Mouse (Mus musculus) forebrain, postnatal 0 days (tissue): ENCODE results near the gene Kank2. TPM values are rescaled to one million over a fixed set of nuclear protein-coding genes. Genes with fewer than 3 reads are reported as not detected.

ENCODE experiments used
- ATAC-seq: fragments of 200-750 bp; cut with Nextera tagmentation; 2 replicates; pipeline ENCODE4 v1.8.0; 2017; ENCODE audit warnings: mild to moderate bottlenecking, moderate library complexity
- DNase-seq: peaks from one replicate; pipeline ENCODE4 v3.0.0-alpha.2; 2015
- H3K27ac ChIP-seq: fragments of 300-500 bp; sonication (generic); 2 replicates; pipeline ENCODE4 v1.5.1; 2014; ENCODE audit warnings: low read depth, mild to moderate bottlenecking, antibody characterized with exemption, low read length, moderate library complexity, mixed read lengths
- H3K27me3 ChIP-seq: fragments of 300-500 bp; sonication (generic); 2 replicates; pipeline ENCODE4 v1.6.1; 2014; ENCODE audit warnings: mild to moderate bottlenecking, low read length, mixed read lengths; ENCODE audit not compliant: insufficient read depth
- H3K36me3 ChIP-seq: fragments of 300-500 bp; sonication (generic); 2 replicates; pipeline ENCODE4 v1.6.1; 2014; ENCODE audit warnings: mild to moderate bottlenecking, moderate library complexity; ENCODE audit not compliant: insufficient read depth
- H3K4me1 ChIP-seq: fragments of 300-500 bp; sonication (generic); 2 replicates; pipeline ENCODE4 v1.6.1; 2014; ENCODE audit warnings: antibody characterized with exemption; ENCODE audit not compliant: insufficient read depth
- H3K4me2 ChIP-seq: fragments of 300-500 bp; sonication (generic); 2 replicates; pipeline ENCODE4 v1.6.1; 2014; ENCODE audit warnings: low read depth, mild to moderate bottlenecking, moderate library complexity
- H3K4me3 ChIP-seq: fragments of 300-500 bp; sonication (generic); 2 replicates; pipeline ENCODE4 v1.5.1; 2014; ENCODE audit warnings: low read depth, low read length, mixed read lengths
- H3K9ac ChIP-seq: fragments of 300-500 bp; sonication (generic); 2 replicates; pipeline ENCODE4 v1.6.1; 2014; ENCODE audit warnings: mild to moderate bottlenecking
- H3K9me3 ChIP-seq: fragments of 300-500 bp; sonication (generic); 2 replicates; pipeline ENCODE4 v1.6.1; 2016; ENCODE audit warnings: low read length
- CTCF ChIP-seq: sonication (generic); IDR thresholded peaks from 2 replicates; pipeline ENCODE4 v1.5.1; 2016; ENCODE audit warnings: antibody characterized with exemption, control low read depth, low read depth
- WGBS: fragments of 180-500 bp; shearing (Covaris S2); extraction: QIAGEN DNeasy Blood & Tissue Kit; methylation state at CpG from one replicate; pipeline ENCODE4 v1.1.7; 2014; 5-methylcytosine and 5-hydroxymethylcytosine counted together
- polyA plus RNA-seq: library from polyadenylated mRNA; unstranded; fragments of >200 nt; fragmentation: Nextera tagmentation; extraction: Ambion mirVana; gene quantifications from 2 replicates; pipeline ENCODE4 v1.2.1, GENCODE M21; 2015
- total RNA-seq: library from RNA; depleted of rRNA; stranded (reverse); fragments of >200 nt; gene quantifications from 2 replicates; pipeline ENCODE4 v1.2.3, GENCODE M21; 2014

Gene Kank2
- total and polyA plus RNA-seq, 2 experiments from 2014 or later, result 2.3 to 12.4 TPM

DNA sequence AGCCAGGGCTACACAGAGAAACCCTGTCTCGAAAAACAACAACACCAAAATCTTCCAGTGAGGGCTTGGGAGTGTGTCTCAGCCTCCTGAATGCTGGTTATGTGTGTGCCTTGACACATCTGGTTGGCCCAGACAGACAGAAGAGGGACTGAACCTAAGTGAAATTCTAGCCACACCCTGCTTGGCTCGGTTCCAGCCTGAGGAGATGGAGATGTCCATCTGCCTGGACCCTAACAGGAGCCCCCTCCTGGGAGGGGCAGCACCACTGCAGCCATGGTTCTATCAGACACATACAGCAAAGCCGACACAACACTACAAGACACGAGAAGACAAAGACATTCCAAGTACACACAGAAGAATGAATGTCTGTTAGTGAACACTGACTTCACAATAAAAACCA is 19.6 kb upstream of the Kank2 start:
- Histone ChIP-seq H3K4me2 (no peak overlapping the region), H3K4me3 (no peak overlapping the region), H3K9me3 (no peaks in the 10 kb centered on the region), H3K9ac (no peak overlapping the region), H3K27ac (no peak overlapping the region), H3K36me3 (no peaks in the 10 kb centered on the region), H3K4me1 (no peaks in the 10 kb centered on the region), H3K27me3 (no peaks in the 10 kb centered on the region)
- WGBS, result 71% methylated on average over 4 of the region's 4 CpGs
- ATAC-seq (no peak), DNase-seq (no peak)
- TF ChIP-seq CTCF, result no peak

DNA sequence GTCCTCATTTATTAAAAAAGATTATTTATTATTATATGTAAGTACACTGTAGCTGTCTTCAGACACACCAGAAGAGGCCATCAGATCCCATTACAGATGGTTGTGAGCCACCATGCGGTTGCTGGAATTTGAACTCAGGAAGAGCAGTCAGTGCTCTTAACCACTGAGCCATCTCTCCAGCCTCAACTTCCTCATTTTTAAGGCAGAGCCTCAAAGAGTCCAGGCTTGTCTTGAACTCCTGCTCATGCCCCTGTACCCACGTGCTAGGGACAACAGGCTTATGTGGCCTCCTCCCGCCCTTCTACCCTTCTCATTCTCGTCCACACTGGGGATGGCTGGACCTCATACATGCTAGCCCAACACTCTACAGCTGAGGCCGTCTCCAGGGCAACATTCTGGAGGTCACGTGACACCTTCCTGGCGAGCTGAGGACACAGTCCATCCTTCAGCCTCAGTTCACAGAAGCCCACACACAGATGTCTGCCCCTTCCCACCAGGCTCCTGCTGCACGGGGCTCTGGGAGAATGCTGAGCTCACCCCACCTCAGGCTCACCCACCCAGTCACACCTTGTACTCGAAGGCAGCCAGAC is 18.3 kb upstream of the Kank2 start:
- Histone ChIP-seq H3K9me3 (no peaks in the 10 kb centered on the region), H3K4me1 (no peaks in the 10 kb centered on the region), H3K4me3 (no peak overlapping the region), H3K27me3 (no peaks in the 10 kb centered on the region), H3K36me3 (no peaks in the 10 kb centered on the region), H3K27ac (no peak overlapping the region), H3K4me2 (no peak overlapping the region), H3K9ac (no peak overlapping the region)
- 74% methylated on average over 9 of the region's 9 CpGs for WGBS
- no peak for TF ChIP-seq CTCF
- ATAC-seq, result no peak
- no peak for DNase-seq

- DNase-seq, result no peak
- WGBS, result 88% methylated on average over 5 of the region's 5 CpGs
- H3K9me3 ChIP-seq, result no peaks in the 10 kb centered on the region
- no peak for TF ChIP-seq CTCF
- no peak for ATAC-seq
- no peak overlapping the region for H3K9ac ChIP-seq
- H3K36me3 ChIP-seq, result no peaks in the 10 kb centered on the region
- no peaks in the 10 kb centered on the region for H3K4me1 ChIP-seq
- H3K27me3 ChIP-seq, result no peaks in the 10 kb centered on the region
- H3K4me3 ChIP-seq, result no peak overlapping the region
- H3K27ac ChIP-seq, result no peak overlapping the region
- no peak overlapping the region for H3K4me2 ChIP-seq
Observed at GRCm38 (mm10) chr9:21811170-21811569, 12.6 kb upstream of the Kank2 start.

- Histone ChIP-seq H3K9me3 (no peaks in the 10 kb centered on the region), H3K9ac (no peak overlapping the region), H3K27ac (no peak overlapping the region), H3K4me2 (no peak overlapping the region), H3K4me1 (peaks cover 3% of the 10 kb centered on the region; the same call in 1 of the 2 replicates), H3K27me3 (no peaks in the 10 kb centered on the region), H3K36me3 (no peaks in the 10 kb centered on the region), H3K4me3 (no peak overlapping the region)
- peak; percentile 47 for TF ChIP-seq CTCF
- DNase-seq (no peak), ATAC-seq (no peak)
- 69% methylated on average over 3 of the region's 3 CpGs for WGBS
Observed at GRCm38 (mm10) chr9:21808561-21808960, 10.0 kb upstream of the Kank2 start.

DNA sequence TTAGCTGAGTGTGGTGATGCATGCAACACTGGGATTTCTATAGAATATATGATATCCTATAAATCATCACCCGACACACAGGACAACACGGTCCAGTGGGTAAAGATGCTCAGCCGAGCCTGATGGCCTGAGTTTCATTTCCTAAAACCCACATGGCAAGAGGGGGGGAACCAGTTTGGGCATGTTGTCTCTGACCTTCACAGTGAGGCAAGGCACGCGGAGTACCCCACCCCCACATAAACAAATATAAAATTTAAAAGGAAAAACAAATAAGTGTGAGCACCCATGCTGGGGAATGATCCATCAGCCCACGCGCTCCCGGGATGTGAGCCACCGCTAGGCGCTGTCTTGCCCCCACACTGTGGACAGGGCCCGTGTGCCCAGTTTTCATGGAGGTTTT is 8.4 kb upstream of the Kank2 start:
- no peak overlapping the region for H3K4me2 ChIP-seq
- DNase-seq (no peak), ATAC-seq (no peak)
- peaks cover 3% of the 10 kb centered on the region; the same call in 1 of the 2 replicates for H3K4me1 ChIP-seq
- no peak overlapping the region for H3K9ac ChIP-seq
- no peak overlapping the region for H3K4me3 ChIP-seq
- TF ChIP-seq CTCF, result no peak
- 82% methylated on average over 11 of the region's 11 CpGs for WGBS
- no peaks in the 10 kb centered on the region for H3K36me3 ChIP-seq
- H3K9me3 ChIP-seq, result no peaks in the 10 kb centered on the region
- no peaks in the 10 kb centered on the region for H3K27me3 ChIP-seq
- no peak overlapping the region for H3K27ac ChIP-seq

GRCm38 (mm10) chr9:21806363-21806762 is 7.8 kb upstream of the Kank2 start:
- Histone ChIP-seq H3K9me3 (no peaks in the 10 kb centered on the region), H3K9ac (no peak overlapping the region), H3K36me3 (no peaks in the 10 kb centered on the region), H3K4me2 (no peak overlapping the region), H3K4me1 (peaks cover 3% of the 10 kb centered on the region; the same call in 1 of the 2 replicates), H3K27me3 (no peaks in the 10 kb centered on the region), H3K4me3 (no peak overlapping the region), H3K27ac (no peak overlapping the region)
- 68% methylated on average over 3 of the region's 3 CpGs for WGBS
- TF ChIP-seq CTCF, result no peak
- ATAC-seq (no peak), DNase-seq (no peak)

DNA sequence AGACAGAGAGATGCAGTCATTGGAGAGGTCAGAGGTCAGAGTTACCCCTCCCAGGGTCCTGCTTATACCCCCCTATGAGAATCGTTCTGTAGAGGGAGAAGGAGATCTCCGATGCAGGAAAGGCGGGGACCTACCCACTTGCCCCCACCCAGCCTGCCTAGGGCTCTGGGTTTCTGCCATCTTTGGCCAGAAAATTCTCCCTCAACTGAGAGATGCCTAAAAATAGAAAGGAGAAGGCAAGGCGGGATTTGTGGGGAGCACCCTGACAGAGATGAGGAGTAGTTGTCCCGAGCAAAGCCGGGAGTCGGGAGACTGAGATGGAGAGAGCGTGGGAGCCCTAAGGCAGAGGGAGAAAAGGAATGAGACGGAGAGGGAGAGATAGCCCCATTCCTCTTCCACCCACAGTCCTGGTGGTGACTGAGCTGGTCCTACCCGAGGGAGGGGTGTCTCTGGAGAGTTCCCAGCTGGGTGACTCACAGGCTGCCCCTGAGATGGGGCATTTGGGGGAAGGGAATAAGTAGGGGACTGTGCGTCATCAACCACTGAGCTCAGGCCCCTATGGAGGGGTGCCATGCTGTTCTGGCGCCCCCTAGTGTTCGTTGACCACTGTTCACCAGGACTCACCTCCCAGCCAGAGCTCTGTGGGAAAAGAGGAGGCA is 5.6 kb upstream of the Kank2 start:
- ATAC-seq (peak; percentile 89), DNase-seq (peak; percentile 77)

More for the DNA sequence above, 5.6 kb upstream of the Kank2 start:
- peaks cover 3% of the 10 kb centered on the region; the same call in 1 of the 2 replicates for H3K4me1 ChIP-seq
- no peak overlapping the region for H3K9ac ChIP-seq
- WGBS, result 45% methylated on average over 13 of the region's 13 CpGs
- H3K36me3 ChIP-seq, result no peaks in the 10 kb centered on the region
- peak; percentile 88 for TF ChIP-seq CTCF
- H3K27ac ChIP-seq, result no peak overlapping the region
- H3K27me3 ChIP-seq, result no peaks in the 10 kb centered on the region
- H3K9me3 ChIP-seq, result no peaks in the 10 kb centered on the region
- H3K4me2 ChIP-seq, result no peak overlapping the region
- H3K4me3 ChIP-seq, result no peak overlapping the region
